Comparison of ENCODE assay signal across 27 mouse cellular contexts in the genomic region with DNA sequence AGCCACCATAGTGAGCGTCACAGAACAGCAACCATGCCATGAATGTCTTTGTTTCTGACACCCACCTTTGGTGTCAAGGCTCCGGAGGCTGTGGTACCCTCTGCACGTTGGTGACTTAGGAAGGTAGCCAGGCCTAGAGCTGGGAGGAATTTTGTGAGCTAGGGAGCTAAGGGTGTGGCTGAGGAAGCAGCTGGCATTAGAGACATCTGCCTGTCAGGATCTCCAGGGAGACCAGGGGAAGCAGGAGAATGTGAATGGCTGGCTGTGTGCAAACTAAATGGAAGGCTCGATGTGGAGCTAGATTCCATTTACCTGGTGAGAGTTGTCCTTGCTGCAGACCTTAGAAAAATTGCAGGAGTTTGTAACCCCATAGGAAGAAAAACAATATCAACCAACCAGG. TPM values are rescaled to one million over a fixed set of nuclear protein-coding genes. Genes with fewer than 3 reads are reported as not detected.
"Had no signal": no experiment of that assay in that cellular context is flagged by ENCODE, and none has a peak within 500 bp of the region (broad histone marks: within the 10 kb centered on the region; RNA-seq: fewer than 3 reads in every experiment).

No protein-coding gene starts in this region.

- ATAC-seq: hindbrain, postnatal 0 days; intestine, embryonic 16.5 days had no signal

- H3K27me3 ChIP-seq: heart, embryonic 13.5 days; heart, embryonic 15.5 days; hindbrain, embryonic 13.5 days; hindbrain, embryonic 15.5 days; kidney, embryonic 15.5 days; limb, embryonic 12.5 days had no signal

- H3K9ac ChIP-seq: heart, embryonic 13.5 days; heart, embryonic 15.5 days; hindbrain, embryonic 13.5 days; hindbrain, embryonic 15.5 days; kidney, embryonic 15.5 days; limb, embryonic 12.5 days had no signal

- H3K9me3 ChIP-seq: heart, embryonic 13.5 days; heart, embryonic 15.5 days; hindbrain, embryonic 13.5 days; hindbrain, embryonic 15.5 days; kidney, embryonic 15.5 days; limb, embryonic 10.5 days; limb, embryonic 12.5 days had no signal

- H3K4me2 ChIP-seq: heart, embryonic 11.5 days; heart, embryonic 13.5 days; heart, embryonic 15.5 days; hindbrain, embryonic 13.5 days; hindbrain, embryonic 15.5 days; kidney, embryonic 15.5 days; limb, embryonic 12.5 days had no signal

- DNase-seq: gastrocnemius, adult 2 months; gastrocnemius, postnatal 10 days; gastrocnemius, postnatal 25 days; heart, adult 11 months; heart, adult 2 months; heart, postnatal 14 days; heart, postnatal 36 days; kidney, adult 11 months; kidney, adult 2 months; kidney, adult 9 months; kidney, postnatal 25 days; kidney, postnatal 4 days had no signal

- H3K4me3 ChIP-seq: gastrocnemius, adult 2 months; heart, adult 2 months; heart, embryonic 13.5 days; heart, embryonic 15.5 days; hindbrain, embryonic 13.5 days; hindbrain, embryonic 15.5 days; kidney, embryonic 15.5 days; layer of hippocampus, adult 2 months; left cerebral cortex, adult 2 months; limb, embryonic 10.5 days; limb, embryonic 12.5 days had no signal

- H3K27ac ChIP-seq: gastrocnemius, adult 2 months; heart, adult 2 months; heart, embryonic 13.5 days; heart, embryonic 15.5 days; hindbrain, embryonic 13.5 days; hindbrain, embryonic 15.5 days; hindbrain, postnatal 0 days; kidney, embryonic 15.5 days; kidney, postnatal 0 days; layer of hippocampus, adult 2 months; left cerebral cortex, adult 2 months; limb, embryonic 10.5 days; limb, embryonic 12.5 days had no signal

- H3K4me1 ChIP-seq: hindbrain, embryonic 15.5 days; kidney, embryonic 15.5 days; limb, embryonic 10.5 days; limb, embryonic 12.5 days had no signal

RNA-seq across cellular contexts. Expression of a gene that starts 32.4 kb away (rescaled TPM):
- polyA plus RNA-seq: heart, adult 2 months; heart, embryonic 15.5 days; heart, postnatal 0 days; hindbrain, embryonic 15.5 days; hindbrain, postnatal 0 days; intestine, embryonic 16.5 days; kidney, adult 2 months; kidney, embryonic 15.5 days; kidney, postnatal 0 days; limb, embryonic 14.5 days had no signal
